ENCODE assay signal across 9 mouse cellular contexts in the genomic region with DNA sequence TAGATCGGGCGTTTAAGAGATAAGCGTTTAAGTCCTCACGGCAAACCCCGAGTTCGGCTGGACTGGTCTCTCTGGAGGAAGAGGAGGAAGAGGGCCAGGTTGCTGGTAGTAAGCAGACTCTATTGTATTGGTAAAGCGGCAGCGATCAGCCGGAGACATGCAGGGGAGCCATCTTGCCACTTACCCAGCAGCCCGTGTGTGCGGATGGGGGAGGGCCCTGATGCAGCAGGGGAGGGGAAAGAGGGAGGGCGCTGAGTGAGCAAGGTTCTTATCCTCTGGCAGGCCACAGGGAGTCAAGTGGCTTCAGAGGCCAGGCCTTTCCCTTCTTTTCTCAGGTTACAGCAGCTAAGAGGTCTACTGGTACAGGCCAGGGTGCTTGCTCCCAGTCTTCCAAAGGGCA. TPM values are rescaled to one million over a fixed set of nuclear protein-coding genes. Genes with fewer than 3 reads are reported as not detected.
DNase-seq lines count a peak whose midpoint lies in the region; ATAC-seq and TF ChIP-seq lines count a peak whose summit lies in the region.
"Had no signal": no experiment of that assay in that cellular context is flagged by ENCODE, and none has a peak within 500 bp of the region (broad histone marks: within the 10 kb centered on the region; RNA-seq: fewer than 3 reads in every experiment).

No protein-coding gene starts in this region.

- peaks cover 28% of the 10 kb centered on the region for H3K79me2 ChIP-seq in myocyte (ENCODE audit: control insufficient read depth, insufficient read depth)

- peak; percentile 23; the same call in 1 of the 2 replicates for TF ChIP-seq CTCF in kidney, postnatal 0 days (IDR thresholded peaks at IDR 0.05; ENCODE audit: low read depth)

- 4% methylated on average over 12 of the region's 12 CpGs for WGBS in heart, embryonic 13.5 days
- under 1% methylated on average over 12 of the region's 12 CpGs for WGBS in kidney, postnatal 0 days
- WGBS in liver, embryonic 11.5 days = under 1% methylated on average over 12 of the region's 12 CpGs

- peak overlapping the region; percentile 33 for H3ac ChIP-seq in myocyte (ENCODE audit: control insufficient read depth, insufficient read length)

- H3K36me3 ChIP-seq in erythroblast, embryonic 14.5 days (ENCODE audit: control insufficient read depth) = peaks cover 86% of the 10 kb centered on the region
- H3K36me3 ChIP-seq in heart, embryonic 13.5 days = peaks cover 75% of the 10 kb centered on the region
- peaks cover 40% of the 10 kb centered on the region for H3K36me3 ChIP-seq in kidney, postnatal 0 days (ENCODE audit: insufficient read depth, low read length)
- H3K36me3 ChIP-seq in liver, embryonic 11.5 days (ENCODE audit: control insufficient read depth, insufficient read depth, low read length) = peaks cover 42% of the 10 kb centered on the region
- H3K36me3 ChIP-seq in myocyte (ENCODE audit: control insufficient read depth, insufficient read depth) = peaks cover 12% of the 10 kb centered on the region

- peaks cover 39% of the 10 kb centered on the region for H3K4me1 ChIP-seq in erythroblast, embryonic 14.5 days (ENCODE audit: control insufficient read depth)
- peaks cover 43% of the 10 kb centered on the region for H3K4me1 ChIP-seq in heart, embryonic 13.5 days
- peaks cover 6% of the 10 kb centered on the region; the same call in 1 of the 2 replicates for H3K4me1 ChIP-seq in kidney, postnatal 0 days (replicated peaks; ENCODE audit: insufficient read depth, low read length)
- H3K4me1 ChIP-seq in liver, embryonic 11.5 days (replicated peaks; ENCODE audit: control insufficient read depth, insufficient read depth, low read length) = peaks cover 27% of the 10 kb centered on the region

- ATAC-seq in CD4-positive, CD25-positive, alpha-beta regulatory T cell, adult 4 months = peak; percentile 91
- ATAC-seq in heart, embryonic 13.5 days (ENCODE audit: extremely low read depth, insufficient number of reproducible peaks, low FRiP score, low TSS enrichment) = peak; percentile 84
- peak; percentile 89 for ATAC-seq in kidney, postnatal 0 days (replicated peaks; ENCODE audit: low FRiP score, low read depth)
- peak; percentile 92 for ATAC-seq in liver, embryonic 11.5 days (replicated peaks; ENCODE audit: low FRiP score)

- H3K4me2 ChIP-seq in heart, embryonic 13.5 days = peak overlapping the region; percentile 91
- peak overlapping the region; percentile 72 for H3K4me2 ChIP-seq in kidney, postnatal 0 days (ENCODE audit: low read length)
- H3K4me2 ChIP-seq in liver, embryonic 11.5 days = peak overlapping the region; percentile 88
- H3K4me2 ChIP-seq in myocyte (ENCODE audit: low read depth) = peak overlapping the region; percentile 90

- peak; percentile 76 for DNase-seq in brain, embryonic 18.5 days (ENCODE audit: low read depth, low spot score)
- peak; percentile 96 for DNase-seq in kidney, postnatal 0 days (ENCODE audit: low spot score)
- peak; percentile 88 for DNase-seq in liver, embryonic 11.5 days (ENCODE audit: low spot score)
- DNase-seq in spleen, postnatal 4 days (ENCODE audit: low spot score in 2 of 2) = peak; percentile 81 to 89

- peak overlapping the region; percentile 89 for H3K27ac ChIP-seq in heart, embryonic 13.5 days (replicated peaks)
- H3K27ac ChIP-seq in kidney, postnatal 0 days = peak overlapping the region; percentile 82
- H3K27ac ChIP-seq in liver, embryonic 11.5 days (ENCODE audit: low read depth, low read length) = peak overlapping the region; percentile 89

- TF ChIP-seq POLR2A in myocyte (IDR thresholded peaks at IDR 0.05; ENCODE audit: insufficient read length, low read depth) = peak; percentile 96

- H3K9me3 ChIP-seq in erythroblast, embryonic 14.5 days (ENCODE audit: control insufficient read depth, low read length) = no peaks in the 10 kb centered on the region
- no peaks in the 10 kb centered on the region for H3K9me3 ChIP-seq in heart, embryonic 13.5 days
- H3K9me3 ChIP-seq in kidney, postnatal 0 days (replicated peaks; ENCODE audit: low read length) = no peaks in the 10 kb centered on the region
- no peaks in the 10 kb centered on the region for H3K9me3 ChIP-seq in liver, embryonic 11.5 days (ENCODE audit: control insufficient read depth, low read length)

- peak overlapping the region; percentile 93 for H3K9ac ChIP-seq in heart, embryonic 13.5 days
- peak overlapping the region; percentile 83 for H3K9ac ChIP-seq in kidney, postnatal 0 days (ENCODE audit: low read depth, low read length)
- peak overlapping the region; percentile 89 for H3K9ac ChIP-seq in liver, embryonic 11.5 days (ENCODE audit: low read depth, low read length)

- H3K27me3 ChIP-seq in erythroblast, embryonic 14.5 days (ENCODE audit: control insufficient read depth) = no peaks in the 10 kb centered on the region
- no peaks in the 10 kb centered on the region for H3K27me3 ChIP-seq in heart, embryonic 13.5 days (replicated peaks)
- H3K27me3 ChIP-seq in kidney, postnatal 0 days (ENCODE audit: insufficient read depth, low read length) = no peaks in the 10 kb centered on the region
- H3K27me3 ChIP-seq in liver, embryonic 11.5 days (replicated peaks; ENCODE audit: control insufficient read depth, insufficient read depth, low read length) = no peaks in the 10 kb centered on the region
- H3K27me3 ChIP-seq in myocyte (ENCODE audit: control insufficient read depth, insufficient read depth, insufficient read length) = no peaks in the 10 kb centered on the region

- peak overlapping the region; percentile 82 for H3K4me3 ChIP-seq in erythroblast, embryonic 14.5 days (replicated peaks)
- peak overlapping the region; percentile 77 for H3K4me3 ChIP-seq in heart, embryonic 13.5 days
- H3K4me3 ChIP-seq in kidney, postnatal 0 days (replicated peaks; ENCODE audit: low read depth, low read length) = peak overlapping the region; percentile 76
- H3K4me3 ChIP-seq in liver, embryonic 11.5 days (ENCODE audit: low read depth, low read length) = peak overlapping the region; percentile 84
- H3K4me3 ChIP-seq in myocyte = peak overlapping the region; percentile 57

TF ChIP-seq in myocyte, 11 proteins besides CTCF, POLR2A, EP300 and RAD21:
- no peak for TF ChIP-seq TCF12 (IDR thresholded peaks at IDR 0.05; ENCODE audit: insufficient read depth, poor library complexity, severe bottlenecking)
- peak; percentile 98 for TF ChIP-seq POLR2AphosphoS2 (IDR thresholded peaks at IDR 0.05; ENCODE audit: insufficient read length, low read depth)
- TF ChIP-seq CEBPB (IDR thresholded peaks at IDR 0.05; ENCODE audit: insufficient read depth, poor library complexity, severe bottlenecking) = no peak

RNA-seq across cellular contexts. Expression of a gene that starts 12.3 kb away (rescaled TPM):
- under 1 TPM; 0.15 to 0.16 TPM for polyA plus RNA-seq in CD4-positive, CD25-positive, alpha-beta regulatory T cell, adult 4 months (2017; shearing (Covaris generic))
- 0.46 and 0.60 TPM in 2 replicates for polyA plus RNA-seq in erythroblast, embryonic 14.5 days (2012)
- polyA plus RNA-seq in heart, embryonic 13.5 days (2015; fragmentation: Nextera tagmentation; extraction: Ambion mirVana) = 1.7 and 2.1 TPM in 2 replicates
- 1.4 and 1.6 TPM in 2 replicates for polyA plus RNA-seq in kidney, postnatal 0 days (2015; fragmentation: Nextera tagmentation; extraction: Ambion mirVana)
- 1.7 and 1.9 TPM in 2 replicates for polyA plus RNA-seq in liver, embryonic 11.5 days (2014; fragmentation: Nextera tagmentation; extraction: Ambion mirVana)
- 4.3 TPM for polyA plus RNA-seq in myocyte (2012; fragmentation: generic; extraction: Trizol)

RNA-seq across cellular contexts. Expression of a gene that starts 12.7 kb away (rescaled TPM):
- not detected for polyA plus RNA-seq in CD4-positive, CD25-positive, alpha-beta regulatory T cell, adult 4 months (2017; shearing (Covaris generic))
- not detected in 2 replicates for polyA plus RNA-seq in erythroblast, embryonic 14.5 days (2012)
- polyA plus RNA-seq in heart, embryonic 13.5 days (2015; fragmentation: Nextera tagmentation; extraction: Ambion mirVana) = not detected in 2 replicates
- polyA plus RNA-seq in kidney, postnatal 0 days (2015; fragmentation: Nextera tagmentation; extraction: Ambion mirVana) = not detected in 2 replicates
- polyA plus RNA-seq in liver, embryonic 11.5 days (2014; fragmentation: Nextera tagmentation; extraction: Ambion mirVana) = not detected in 2 replicates
- not detected for polyA plus RNA-seq in myocyte (2012; fragmentation: generic; extraction: Trizol)
- polyA plus RNA-seq: large intestine, adult 2 months had no signal

RNA-seq across cellular contexts. Expression of a gene that starts 32.3 kb away (rescaled TPM):
- not detected for polyA plus RNA-seq in CD4-positive, CD25-positive, alpha-beta regulatory T cell, adult 4 months (2017; shearing (Covaris generic))
- not detected in 2 replicates for polyA plus RNA-seq in erythroblast, embryonic 14.5 days (2012)
- polyA plus RNA-seq in heart, embryonic 13.5 days (2015; fragmentation: Nextera tagmentation; extraction: Ambion mirVana) = 0.23 and 0.68 TPM in 2 replicates
- 0.13 TPM in 1 of 2 replicates, not detected in the other for polyA plus RNA-seq in kidney, postnatal 0 days (2015; fragmentation: Nextera tagmentation; extraction: Ambion mirVana)
- not detected in 2 replicates for polyA plus RNA-seq in liver, embryonic 11.5 days (2014; fragmentation: Nextera tagmentation; extraction: Ambion mirVana)
- not detected for polyA plus RNA-seq in myocyte (2012; fragmentation: generic; extraction: Trizol)
- polyA plus RNA-seq: large intestine, adult 2 months had no signal

RNA-seq across cellular contexts. Expression of a gene that starts 32.5 kb away (rescaled TPM):
- 100 to 1,000 TPM in 1 of 2 experiments, 10 to 100 TPM in 1; 98.9 to 105 TPM for polyA plus RNA-seq in CD4-positive, CD25-positive, alpha-beta regulatory T cell, adult 4 months (2017; shearing (Covaris generic))
- 4.9 and 7.8 TPM in 2 replicates for polyA plus RNA-seq in erythroblast, embryonic 14.5 days (2012)
- polyA plus RNA-seq in heart, embryonic 13.5 days (2015; fragmentation: Nextera tagmentation; extraction: Ambion mirVana) = 48.1 and 49.2 TPM in 2 replicates
- polyA plus RNA-seq in kidney, postnatal 0 days (2015; fragmentation: Nextera tagmentation; extraction: Ambion mirVana) = 102 TPM in 2 replicates
- 76.1 and 81.1 TPM in 2 replicates for polyA plus RNA-seq in liver, embryonic 11.5 days (2014; fragmentation: Nextera tagmentation; extraction: Ambion mirVana)
- polyA plus RNA-seq in myocyte (2012; fragmentation: generic; extraction: Trizol) = 36.3 TPM

RNA-seq across cellular contexts. Expression of a gene that starts 33.2 kb away (rescaled TPM):
- polyA plus RNA-seq in CD4-positive, CD25-positive, alpha-beta regulatory T cell, adult 4 months (2017; shearing (Covaris generic)) = 100 to 1,000 TPM; 151 to 179 TPM
- 38.2 and 40.2 TPM in 2 replicates for polyA plus RNA-seq in erythroblast, embryonic 14.5 days (2012)
- 81.2 and 85.3 TPM in 2 replicates for polyA plus RNA-seq in heart, embryonic 13.5 days (2015; fragmentation: Nextera tagmentation; extraction: Ambion mirVana)
- polyA plus RNA-seq in kidney, postnatal 0 days (2015; fragmentation: Nextera tagmentation; extraction: Ambion mirVana) = 86.7 and 90.1 TPM in 2 replicates
- polyA plus RNA-seq in liver, embryonic 11.5 days (2014; fragmentation: Nextera tagmentation; extraction: Ambion mirVana) = 98.8 and 109 TPM in 2 replicates
- polyA plus RNA-seq in myocyte (2012; fragmentation: generic; extraction: Trizol) = 77.3 TPM

Comparison
In these comparisons a context has a peak if more than half of its experiments do, and no peak if none do; other contexts are left out.
1. Peak in every context shown above with its lines: DNase-seq, ATAC-seq, H3K4me3 ChIP-seq and H3K27ac ChIP-seq.